In the genomic region with DNA sequence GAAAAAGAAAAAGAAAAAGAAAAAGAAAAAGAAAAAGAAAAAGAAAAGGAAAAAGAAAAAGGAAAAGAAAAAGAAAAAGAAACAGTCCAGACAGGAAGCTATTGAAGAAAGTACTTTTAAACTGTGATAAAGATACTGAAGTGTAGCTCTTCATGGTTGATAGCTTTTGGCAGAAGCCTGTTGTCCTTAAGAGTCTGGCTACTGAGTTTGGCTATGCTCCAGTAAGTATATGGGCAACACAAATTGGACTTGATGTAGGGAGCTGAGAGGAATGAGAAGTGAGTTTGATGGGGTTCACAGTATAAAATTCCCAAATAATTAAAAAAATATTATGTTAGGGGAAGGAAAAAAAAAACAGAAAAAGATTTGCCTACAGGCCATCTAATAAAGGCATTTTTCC, we compare ENCODE assay signal across 31 mouse cellular contexts. TPM values are rescaled to one million over a fixed set of nuclear protein-coding genes. Genes with fewer than 3 reads are reported as not detected.
DNase-seq lines count a peak whose midpoint lies in the region; ATAC-seq and TF ChIP-seq lines count a peak whose summit lies in the region.
"Had no signal": no experiment of that assay in that cellular context is flagged by ENCODE, and none has a peak within 500 bp of the region (broad histone marks: within the 10 kb centered on the region; RNA-seq: fewer than 3 reads in every experiment).

No protein-coding gene starts in this region.

- no peak for ATAC-seq in forebrain, embryonic 14.5 days
- no peak for ATAC-seq in forebrain, embryonic 15.5 days (replicated peaks)
- no peak for ATAC-seq in lung, embryonic 14.5 days (ENCODE audit: insufficient read depth)
- no peak for ATAC-seq in Patski
- ATAC-seq: CD4-positive, CD25-positive, alpha-beta regulatory T cell, adult 4 months; forebrain, embryonic 13.5 days; intestine, embryonic 15.5 days had no signal

- in situ Hi-C loops in Patski (cut with MboI; ENCODE audit: low pct_unique_long_range_greater_than_20kb), result no loop called here

- DNase-seq in forebrain, embryonic 14.5 days (ENCODE audit: low spot score), result peak; percentile 31
- DNase-seq in lung, embryonic 14.5 days, result peak; percentile 50
- DNase-seq in lung, postnatal 14 days, result no peak
- DNase-seq in Patski (ENCODE audit: low read depth, low spot score), result peak; percentile 4
- DNase-seq in retina, embryonic 14.5 days (ENCODE audit: low spot score), result peak; percentile 39
- no peak for DNase-seq in layer of hippocampus, postnatal 36 days
- no peak for DNase-seq in adrenal gland, postnatal 4 days (ENCODE audit: low spot score in 2 of 2)
- DNase-seq: adrenal gland, postnatal 10 days; adrenal gland, postnatal 36 days; cerebellum, adult 18-20 months; cerebellum, adult 9-10 months; cerebellum, postnatal 25 days; gastrocnemius, postnatal 25 days; heart, adult 18-20 months; heart, postnatal 14 days; heart, postnatal 4 days had no signal

- H3K9ac ChIP-seq in forebrain, embryonic 14.5 days (ENCODE audit: low read length), result no peak overlapping the region
- H3K9ac ChIP-seq in forebrain, embryonic 15.5 days (replicated peaks), result no peak overlapping the region
- no peak overlapping the region for H3K9ac ChIP-seq in lung, embryonic 14.5 days
- H3K9ac ChIP-seq: embryonic facial prominence, embryonic 13.5 days; forebrain, embryonic 13.5 days; heart, embryonic 13.5 days; hindbrain, embryonic 15.5 days; intestine, embryonic 15.5 days had no signal

- no peaks in the 10 kb centered on the region for H3K9me3 ChIP-seq in forebrain, embryonic 14.5 days (replicated peaks; ENCODE audit: control insufficient read depth, low read length)
- no peaks in the 10 kb centered on the region for H3K9me3 ChIP-seq in forebrain, embryonic 15.5 days
- H3K9me3 ChIP-seq in lung, embryonic 14.5 days (ENCODE audit: low read depth, low read length), result no peaks in the 10 kb centered on the region
- H3K9me3 ChIP-seq: embryonic facial prominence, embryonic 13.5 days; forebrain, embryonic 10.5 days; forebrain, embryonic 13.5 days; heart, embryonic 13.5 days; hindbrain, embryonic 15.5 days; intestine, embryonic 15.5 days had no signal

- no peaks in the 10 kb centered on the region for H3K4me1 ChIP-seq in forebrain, embryonic 14.5 days (ENCODE audit: control insufficient read depth, insufficient read depth, low read length)
- no peaks in the 10 kb centered on the region for H3K4me1 ChIP-seq in forebrain, embryonic 15.5 days
- no peaks in the 10 kb centered on the region for H3K4me1 ChIP-seq in lung, embryonic 14.5 days (ENCODE audit: insufficient read depth)
- H3K4me1 ChIP-seq: embryonic facial prominence, embryonic 13.5 days; forebrain, embryonic 10.5 days; forebrain, embryonic 13.5 days; heart, embryonic 13.5 days; hindbrain, embryonic 15.5 days; intestine, embryonic 15.5 days had no signal

- no peak for TF ChIP-seq CTCF in lung, embryonic 14.5 days (IDR thresholded peaks at IDR 0.05; ENCODE audit: low read depth)
- no peak for TF ChIP-seq CTCF in Patski (IDR thresholded peaks at IDR 0.05)

- CTCF ChIA-PET in Patski (lab: Charles Lee), result interaction anchor here (0.7 kb wide), 1 partner anchor 9 kb away, joined by 3 read pairs; no protein-coding TSS in a partner anchor

- no peaks in the 10 kb centered on the region for H3K27me3 ChIP-seq in forebrain, embryonic 14.5 days (replicated peaks; ENCODE audit: control insufficient read depth, insufficient read depth, low read length)
- H3K27me3 ChIP-seq in forebrain, embryonic 15.5 days, result no peaks in the 10 kb centered on the region
- no peaks in the 10 kb centered on the region for H3K27me3 ChIP-seq in lung, embryonic 14.5 days (ENCODE audit: insufficient read depth, low read length)
- no peaks in the 10 kb centered on the region for H3K27me3 ChIP-seq in Patski
- H3K27me3 ChIP-seq: embryonic facial prominence, embryonic 13.5 days; forebrain, embryonic 13.5 days; heart, embryonic 13.5 days; hindbrain, embryonic 15.5 days; intestine, embryonic 15.5 days had no signal

- no peak overlapping the region for H3K4me3 ChIP-seq in forebrain, embryonic 14.5 days (ENCODE audit: low read depth, low read length)
- H3K4me3 ChIP-seq in forebrain, embryonic 15.5 days, result no peak overlapping the region
- H3K4me3 ChIP-seq in lung, embryonic 14.5 days (ENCODE audit: low read depth, low read length), result no peak overlapping the region
- H3K4me3 ChIP-seq: embryonic facial prominence, embryonic 13.5 days; forebrain, embryonic 10.5 days; forebrain, embryonic 13.5 days; heart, embryonic 13.5 days; hindbrain, embryonic 15.5 days; intestine, embryonic 15.5 days had no signal

- no peak overlapping the region for H3K27ac ChIP-seq in forebrain, embryonic 14.5 days (ENCODE audit: low read depth, low read length)
- no peak overlapping the region for H3K27ac ChIP-seq in forebrain, embryonic 15.5 days (replicated peaks)
- H3K27ac ChIP-seq in lung, embryonic 14.5 days (ENCODE audit: low read depth), result no peak overlapping the region
- H3K27ac ChIP-seq: embryonic facial prominence, embryonic 13.5 days; forebrain, embryonic 10.5 days; forebrain, embryonic 13.5 days; heart, embryonic 13.5 days; hindbrain, embryonic 15.5 days; intestine, embryonic 15.5 days had no signal

- H3K4me2 ChIP-seq in forebrain, embryonic 14.5 days (ENCODE audit: low read length), result no peak overlapping the region
- H3K4me2 ChIP-seq in forebrain, embryonic 15.5 days (replicated peaks), result no peak overlapping the region
- H3K4me2 ChIP-seq in lung, embryonic 14.5 days, result no peak overlapping the region
- H3K4me2 ChIP-seq: embryonic facial prominence, embryonic 13.5 days; forebrain, embryonic 13.5 days; heart, embryonic 13.5 days; hindbrain, embryonic 15.5 days; intestine, embryonic 15.5 days had no signal

- POLR2A ChIA-PET in Patski (lab: Charles Lee), result no interaction called here

- H3K36me3 ChIP-seq in forebrain, embryonic 14.5 days (ENCODE audit: control insufficient read depth, insufficient read depth, low read length), result no peaks in the 10 kb centered on the region
- no peaks in the 10 kb centered on the region for H3K36me3 ChIP-seq in forebrain, embryonic 15.5 days
- H3K36me3 ChIP-seq in lung, embryonic 14.5 days (ENCODE audit: insufficient read depth), result no peaks in the 10 kb centered on the region
- H3K36me3 ChIP-seq: embryonic facial prominence, embryonic 13.5 days; forebrain, embryonic 10.5 days; heart, embryonic 13.5 days; hindbrain, embryonic 15.5 days; intestine, embryonic 15.5 days had no signal

RNA-seq across cellular contexts. Expression of gene Npsr1, which starts 34.5 kb away (rescaled TPM):
- 0.27 and 0.55 TPM in 2 replicates for polyA plus RNA-seq in forebrain, embryonic 14.5 days (2014; fragmentation: Nextera tagmentation; extraction: Ambion mirVana)
- polyA plus RNA-seq in forebrain, embryonic 15.5 days (2015; fragmentation: Nextera tagmentation; extraction: Ambion mirVana), result 0.10 and 0.17 TPM in 2 replicates
- polyA plus RNA-seq in lung, embryonic 14.5 days (2014; fragmentation: Nextera tagmentation; extraction: Ambion mirVana), result not detected in 2 replicates
- polyA plus RNA-seq in Patski (2021), result not detected
- total RNA-seq in layer of hippocampus, postnatal 36 days (2021), result 1 to 10 TPM in 1 of 2 experiments, under 1 TPM in 1; 0.96 to 1.9 TPM
- not detected for total RNA-seq in adrenal gland, postnatal 4 days (2021)
- total RNA-seq: adrenal gland, adult 18-20 months; adrenal gland, postnatal 10 days; adrenal gland, postnatal 36 days; common myeloid progenitor, adult 5-6 weeks; gastrocnemius, adult 8-10 months; gastrocnemius, postnatal 25 days; heart, adult 18-20 months; heart, postnatal 14 days; heart, postnatal 4 days; MEL had no signal
- polyA plus RNA-seq: C2C12; embryonic facial prominence, embryonic 13.5 days; forebrain, embryonic 10.5 days; forebrain, embryonic 13.5 days; heart, embryonic 13.5 days; heart, embryonic 16.5 days; hindbrain, embryonic 11.5 days; intestine, embryonic 15.5 days had no signal

Comparison
In these comparisons a context has a peak if more than half of its experiments do, and no peak if none do; other contexts are left out.
1. DNase-seq: peak in forebrain, embryonic 14.5 days (single experiment), lung, embryonic 14.5 days (single experiment), Patski (single experiment) and retina, embryonic 14.5 days (single experiment); none in lung, postnatal 14 days (single experiment), layer of hippocampus, postnatal 36 days (0 of 2) and adrenal gland, postnatal 4 days (0 of 2).